Mouse (Mus musculus) granulocyte monocyte progenitor cell, adult 5-6 weeks (primary cell): ENCODE measurements at regions not wholly inside any gene's neighbourhood (a gene's known extent, or its start where the extent isn't known, plus 50 kb on each side); places are given as distances from the start of the nearest gene placed in this dataset.
"Not testable (repeated sequence)": the region's sequence is repeated elsewhere in the genome, so short reads cannot be mapped to it uniquely, and the experiment has no call there.

Experiments used
- ATAC-seq: replicated peaks from 2 replicates; pipeline ENCODE4 v1.8.0; 2016; ENCODE audit warnings: mild to moderate bottlenecking, moderate TSS enrichment, inconsistent platforms; ENCODE audit not compliant: poor library complexity, severe bottlenecking

GRCm38 (mm10) chr12:106295596-106295995, 285.6 kb downstream of the Vrk1 start:
- ATAC-seq = no peak

GRCm38 (mm10) chr12:106302617-106303016, 292.6 kb downstream of the Vrk1 start:
- no peak for ATAC-seq

- ATAC-seq = no peak
Observed at GRCm38 (mm10) chr12:106308291-106308955, 298.4 kb downstream of the Vrk1 start.

GRCm38 (mm10) chr12:106308956-106309610, 299.1 kb downstream of the Vrk1 start:
- no peak for ATAC-seq

DNA sequence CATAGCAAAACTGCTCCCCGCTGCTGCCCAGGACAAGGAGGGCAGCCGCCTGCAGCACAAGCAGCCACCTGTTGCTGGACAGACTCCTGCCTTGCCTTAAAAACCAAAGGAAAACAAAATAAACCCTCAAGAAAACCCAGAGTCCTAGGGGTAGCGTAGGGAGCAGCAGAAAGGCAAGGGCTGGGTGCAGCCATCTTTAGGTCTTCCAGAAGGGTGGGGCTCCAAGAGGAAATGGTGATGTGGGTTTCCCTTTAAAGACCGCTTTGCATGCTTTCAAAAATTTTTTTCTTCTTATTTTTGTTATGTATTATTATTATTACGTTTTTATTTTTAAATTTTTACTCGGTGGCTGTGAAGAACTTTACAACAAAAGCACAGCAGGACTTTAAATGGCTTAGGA, 300.1 kb downstream of the Vrk1 start:
- no peak for ATAC-seq

DNA sequence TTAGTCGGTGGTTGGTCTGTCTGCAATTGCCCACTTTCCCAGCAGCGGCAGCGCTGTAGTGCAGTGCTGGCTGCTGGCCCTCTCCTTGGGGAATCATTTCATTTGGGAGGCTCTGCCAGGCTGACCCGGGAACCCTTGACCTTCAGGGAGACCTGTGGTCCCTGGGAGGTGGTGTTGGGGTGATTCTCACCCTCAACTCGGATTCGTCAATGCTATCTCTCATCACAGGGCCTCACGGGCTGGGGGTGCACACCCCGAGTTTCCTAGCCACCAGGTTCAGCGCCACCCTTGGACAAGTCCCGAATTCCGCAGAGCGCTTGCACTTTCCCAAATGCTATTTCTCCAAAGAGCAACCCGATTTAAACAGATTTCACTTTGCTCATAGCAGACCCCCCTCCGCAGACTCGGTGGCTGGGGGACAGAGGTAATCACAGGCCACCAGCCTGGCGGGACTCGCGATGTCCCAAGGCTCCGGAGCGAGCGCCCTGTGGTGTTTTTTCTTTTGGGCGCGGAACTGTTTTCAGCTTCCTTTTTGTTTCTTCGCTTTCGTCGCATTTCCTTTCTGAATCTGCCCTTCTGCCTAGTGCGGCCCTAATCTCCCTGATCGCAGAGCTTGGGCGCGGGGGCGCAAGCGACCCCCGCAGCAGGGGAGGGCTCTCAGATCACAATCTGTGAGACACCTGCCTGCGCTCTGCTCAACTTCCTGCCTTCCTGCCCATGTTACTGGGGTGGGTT, 300.7 kb downstream of the Vrk1 start:
- ATAC-seq = no peak

- no peak for ATAC-seq
Observed at GRCm38 (mm10) chr12:106311320-106311825, 301.3 kb downstream of the Vrk1 start.

- no peak for ATAC-seq
Observed at GRCm38 (mm10) chr12:106311831-106312600, 302.0 kb downstream of the Vrk1 start.

GRCm38 (mm10) chr12:106317738-106318137, 307.7 kb downstream of the Vrk1 start:
- no peak for ATAC-seq

- no peak for ATAC-seq
Observed at GRCm38 (mm10) chr12:106321511-106321910, 311.5 kb downstream of the Vrk1 start.

- no peak for ATAC-seq
Observed at GRCm38 (mm10) chr12:106326611-106327010, 316.6 kb downstream of the Vrk1 start.

- ATAC-seq = no peak
Observed at GRCm38 (mm10) chr12:106327351-106327750, 317.3 kb downstream of the Vrk1 start.

DNA sequence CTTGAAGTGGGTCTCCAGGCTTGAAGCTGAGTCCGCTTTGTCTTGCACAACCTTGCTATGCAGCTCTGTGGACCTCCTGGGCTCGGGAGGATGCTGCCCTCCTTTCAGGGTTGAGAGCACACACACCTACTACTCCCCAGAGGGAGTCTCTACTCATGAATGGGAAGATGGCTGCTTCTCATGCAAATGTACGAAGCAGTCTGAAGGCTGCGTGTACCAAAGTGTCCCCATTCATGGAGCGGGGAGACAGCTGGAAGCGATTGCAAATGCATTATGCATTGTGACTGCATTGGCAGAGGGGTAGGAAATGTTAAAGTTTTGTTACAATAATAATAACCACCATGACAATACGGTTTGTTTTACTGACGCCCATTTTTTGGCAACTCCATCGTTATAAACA, 347.8 kb downstream of the Vrk1 start:
- ATAC-seq = no peak

GRCm38 (mm10) chr12:106361646-106362045, 351.6 kb downstream of the Vrk1 start:
- not testable (repeated sequence) for ATAC-seq

DNA sequence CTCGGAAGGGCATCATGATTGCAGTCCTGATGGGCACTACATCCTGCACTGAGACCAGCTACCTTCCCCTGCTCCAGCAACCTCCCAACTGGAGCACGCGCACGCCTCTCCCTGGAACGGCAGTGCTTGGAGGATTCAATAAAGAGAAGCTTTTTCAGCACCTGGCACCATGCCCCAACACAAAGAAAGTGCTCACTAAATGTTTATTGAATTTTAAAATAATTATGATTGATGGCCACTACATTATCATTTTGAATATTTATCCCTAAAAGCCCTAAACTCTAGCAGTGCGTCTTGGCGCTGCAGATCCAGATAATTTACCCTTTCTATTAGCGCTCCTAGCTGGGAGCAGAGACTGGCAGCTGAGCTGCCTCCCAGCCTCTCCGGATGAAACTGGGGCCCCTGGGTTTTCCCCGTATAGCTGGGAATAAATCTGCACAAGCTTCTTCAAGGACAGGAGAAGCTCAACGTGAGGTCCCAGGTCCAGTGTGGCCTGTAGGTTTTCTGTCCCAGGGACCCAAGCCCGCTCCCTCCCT, 364.9 kb downstream of the Vrk1 start:
- no peak for ATAC-seq

DNA sequence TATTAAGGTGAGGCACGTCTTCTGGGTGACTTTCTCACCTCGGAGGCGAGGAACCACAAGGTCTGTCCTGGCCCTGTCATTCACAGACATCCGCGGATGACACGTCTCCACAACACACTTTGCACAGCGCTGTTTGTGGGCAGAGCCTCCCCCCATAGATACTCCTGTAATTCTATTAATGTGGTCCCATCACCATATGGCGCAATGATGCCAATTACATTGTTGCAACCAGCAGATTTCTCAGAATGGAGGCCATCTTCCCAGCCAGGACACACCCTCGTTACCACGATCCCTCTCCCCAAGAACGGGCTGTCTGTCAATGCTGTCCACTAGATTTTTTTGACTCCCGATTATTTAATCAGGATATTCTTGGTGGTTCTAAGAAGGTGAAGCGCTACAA, 365.9 kb downstream of the Vrk1 start:
- no peak for ATAC-seq

DNA sequence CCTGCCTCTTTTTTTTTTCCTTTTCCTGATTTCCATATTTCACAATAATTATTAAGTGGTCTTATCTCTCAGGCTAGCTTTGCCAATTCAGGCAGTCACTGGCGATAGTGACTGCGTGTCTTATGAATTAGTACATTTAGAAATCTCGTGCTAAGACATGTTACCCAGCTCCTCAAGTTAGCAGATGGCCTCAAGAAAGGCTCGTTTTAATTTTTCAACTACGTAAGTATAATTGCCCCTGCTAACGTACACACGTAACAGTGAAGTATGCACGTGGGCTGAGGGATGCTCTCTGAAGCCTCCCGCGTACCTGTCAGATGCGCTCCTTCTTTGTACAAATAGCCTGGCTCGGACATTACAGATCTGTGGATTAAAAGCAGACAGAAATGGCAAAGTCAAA, 366.8 kb downstream of the Vrk1 start:
- no peak for ATAC-seq

DNA sequence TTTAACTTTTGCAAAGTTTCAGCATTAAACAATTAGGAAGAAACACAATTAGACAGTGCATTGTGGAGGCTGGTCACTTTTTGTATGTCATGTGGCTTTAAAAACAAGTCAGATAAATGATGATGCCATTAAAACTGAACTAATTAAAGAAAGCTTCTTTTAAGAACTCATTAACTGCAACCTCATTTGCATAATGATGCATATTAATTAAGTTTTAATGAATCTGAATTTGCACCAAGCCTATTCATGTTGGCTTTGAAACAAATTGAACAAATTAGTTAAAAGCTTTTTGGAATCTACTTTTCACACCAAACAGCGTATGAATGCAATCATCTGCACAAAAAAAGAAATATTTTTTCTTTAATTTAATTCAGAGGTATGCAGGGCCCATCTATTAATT, 367.3 kb downstream of the Vrk1 start:
- ATAC-seq = no peak

GRCm38 (mm10) chr12:106377761-106378160, 367.7 kb downstream of the Vrk1 start:
- no peak for ATAC-seq

- ATAC-seq = no peak
Observed at GRCm38 (mm10) chr12:106378303-106379075, 368.5 kb downstream of the Vrk1 start.
